Mouse (Mus musculus) midbrain, embryonic 15.5 days (tissue): ENCODE measurements around the gene Hist1h1e. TPM values are rescaled to one million over a fixed set of nuclear protein-coding genes. Genes with fewer than 3 reads are reported as not detected.
A peak's percentile ranks its signal among the peaks of the same experiment; 100 is the strongest.
"Not testable (repeated sequence)": the region's sequence is repeated elsewhere in the genome, so short reads cannot be mapped to it uniquely, and the experiment has no call there.

ENCODE experiments used
- ATAC-seq: fragments of 200-750 bp; cut with Nextera tagmentation; replicated peaks from 2 replicates; pipeline ENCODE4 v1.8.0; 2017; ENCODE audit warnings: moderate TSS enrichment
- H3K27ac ChIP-seq: fragments of 300-500 bp; sonication (generic); 2 replicates; pipeline ENCODE4 v1.5.1; 2015; ENCODE audit warnings: mild to moderate bottlenecking, inconsistent platforms
- H3K27me3 ChIP-seq: fragments of 300-500 bp; sonication (generic); replicated peaks from 2 replicates; pipeline ENCODE4 v1.6.1; 2015; ENCODE audit warnings: inconsistent platforms
- H3K36me3 ChIP-seq: fragments of 300-500 bp; sonication (generic); replicated peaks from 2 replicates; pipeline ENCODE4 v1.6.1; 2015; ENCODE audit warnings: inconsistent platforms
- H3K4me1 ChIP-seq: fragments of 300-500 bp; sonication (generic); 2 replicates; pipeline ENCODE4 v1.6.1; 2015; ENCODE audit warnings: inconsistent platforms
- H3K4me2 ChIP-seq: fragments of 300-500 bp; sonication (generic); 2 replicates; pipeline ENCODE4 v1.6.1; 2015; ENCODE audit warnings: inconsistent platforms, mild to moderate bottlenecking, moderate library complexity
- H3K4me3 ChIP-seq: fragments of 300-500 bp; sonication (generic); 2 replicates; pipeline ENCODE4 v1.5.1; 2015; ENCODE audit warnings: mild to moderate bottlenecking, inconsistent platforms
- H3K9ac ChIP-seq: fragments of 300-500 bp; sonication (generic); 2 replicates; pipeline ENCODE4 v1.6.1; 2015; ENCODE audit warnings: mild to moderate bottlenecking, inconsistent platforms
- H3K9me3 ChIP-seq: fragments of 300-500 bp; sonication (generic); 2 replicates; pipeline ENCODE4 v1.6.1; 2016; ENCODE audit warnings: inconsistent platforms
- WGBS: fragments of 180-500 bp; shearing (Covaris S2); methylation state at CpG from one replicate; pipeline ENCODE4 v1.1.7; 2015; ENCODE audit warnings: mixed read lengths; 5-methylcytosine and 5-hydroxymethylcytosine counted together
- polyA plus RNA-seq: library from polyadenylated mRNA; unstranded; fragments of >200 nt; fragmentation: Nextera tagmentation; extraction: Ambion mirVana; gene quantifications from 2 replicates; pipeline ENCODE4 v1.2.1, GENCODE M21; 2015

Gene Hist1h1e
- polyA plus RNA-seq, 1 experiment from 2014 or later, result 5.5 TPM

DNA sequence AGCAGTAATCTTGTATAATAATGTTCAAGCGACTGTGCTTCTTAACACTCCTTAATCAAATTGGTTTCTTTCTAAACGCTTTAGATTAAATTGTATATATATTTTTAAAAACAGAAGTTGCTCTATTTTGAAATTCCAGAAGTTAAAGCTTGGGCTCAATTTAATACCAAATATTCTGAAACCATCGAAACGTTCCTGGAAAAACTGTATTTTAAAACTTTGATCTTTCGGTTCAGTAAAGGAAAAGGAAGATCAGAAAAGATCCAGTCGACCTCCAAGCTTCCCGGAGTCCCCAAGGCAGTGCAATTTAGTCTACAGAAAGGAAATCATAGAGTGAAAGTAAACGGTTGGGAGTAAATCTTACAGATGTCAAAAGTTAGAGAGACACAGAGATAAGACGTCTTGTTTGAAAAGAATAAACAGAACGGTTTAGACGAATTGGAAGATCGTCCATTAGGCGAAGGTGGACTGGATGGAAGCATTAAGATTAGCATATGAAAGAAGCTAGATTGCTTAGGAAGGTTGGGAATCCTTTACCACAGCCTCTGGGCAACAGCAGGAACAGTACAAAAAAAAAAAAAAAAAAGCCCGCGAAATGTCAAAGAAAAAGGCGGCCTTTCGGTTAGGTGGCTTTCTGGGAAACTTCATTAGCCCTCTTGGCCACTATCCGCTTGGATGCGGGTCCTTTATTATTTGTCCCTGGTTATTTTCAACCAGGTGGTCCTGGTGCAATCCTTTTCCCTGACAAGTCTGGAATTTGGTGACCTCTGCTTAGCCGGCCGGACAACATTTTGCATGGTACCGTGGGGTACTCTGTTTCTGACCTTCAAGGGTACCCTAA, 36.0 kb downstream of the Hist1h1e start:
- H3K9ac ChIP-seq, result peak overlapping the region; percentile 29; the same call in 1 of the 2 replicates
- no peaks in the 10 kb centered on the region for H3K27me3 ChIP-seq
- H3K4me2 ChIP-seq, result peak overlapping the region; percentile 84
- no peaks in the 10 kb centered on the region for H3K9me3 ChIP-seq
- peak overlapping the region; percentile 93 for H3K27ac ChIP-seq
- WGBS, result under 1% methylated on average over 22 of the region's 22 CpGs
- H3K4me3 ChIP-seq, result peak overlapping the region; percentile 52
- peaks cover 37% of the 10 kb centered on the region for H3K4me1 ChIP-seq
- no peak for ATAC-seq
- H3K36me3 ChIP-seq, result no peaks in the 10 kb centered on the region

- Histone ChIP-seq H3K4me1 (peaks cover 42% of the 10 kb centered on the region), H3K4me3 (peak overlapping the region; percentile 52), H3K9ac (peak overlapping the region; percentile 65), H3K4me2 (peak overlapping the region; percentile 84), H3K27ac (peak overlapping the region; percentile 93)
- H3K27me3 ChIP-seq, H3K9me3 ChIP-seq, H3K36me3 ChIP-seq: not testable (repeated sequence)
- ATAC-seq, result peak; percentile 90
- WGBS, result under 1% methylated on average over 36 of the region's 36 CpGs
Observed at GRCm38 (mm10) chr13:23585442-23586098, 36.8 kb downstream of the Hist1h1e start.

- H3K9me3 ChIP-seq, result no peaks in the 10 kb centered on the region
- H3K9ac ChIP-seq, result peak overlapping the region; percentile 65
- no peaks in the 10 kb centered on the region for H3K27me3 ChIP-seq
- H3K27ac ChIP-seq, result peak overlapping the region; percentile 93
- ATAC-seq, result peak; percentile 15; the same call in 1 of the 2 replicates
- H3K4me2 ChIP-seq, result peak overlapping the region; percentile 84
- peak overlapping the region; percentile 52 for H3K4me3 ChIP-seq
- no peaks in the 10 kb centered on the region for H3K36me3 ChIP-seq
- H3K4me1 ChIP-seq, result peaks cover 42% of the 10 kb centered on the region
- under 1% methylated on average over 21 of the region's 21 CpGs for WGBS
Observed at GRCm38 (mm10) chr13:23585029-23585441, 37.3 kb downstream of the Hist1h1e start.

DNA sequence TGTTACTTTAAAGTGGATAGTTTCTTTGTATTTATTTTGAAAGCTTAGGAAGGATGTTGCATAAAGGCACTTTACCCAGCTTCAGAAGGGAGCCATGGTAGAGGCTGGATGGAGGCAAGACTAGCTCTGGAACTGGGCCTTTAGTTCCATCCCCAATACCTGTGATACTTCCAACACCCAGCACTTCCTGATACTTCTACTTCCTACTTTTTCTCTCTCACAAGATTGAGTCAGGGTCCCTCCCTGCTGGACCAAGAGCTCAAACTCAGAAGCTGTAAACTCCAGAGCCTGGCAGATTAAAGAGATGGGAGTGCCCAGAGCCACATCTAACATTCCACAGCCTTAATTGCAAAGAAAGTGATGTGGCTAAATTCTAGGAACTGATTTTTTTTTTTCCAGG, 38.0 kb downstream of the Hist1h1e start:
- Histone ChIP-seq H3K9me3 (no peaks in the 10 kb centered on the region), H3K27ac (peak overlapping the region; percentile 93), H3K9ac (peak overlapping the region; percentile 65; the same call in 1 of the 2 replicates), H3K36me3 (no peaks in the 10 kb centered on the region), H3K4me2 (peak overlapping the region; percentile 84), H3K27me3 (no peaks in the 10 kb centered on the region), H3K4me3 (peak overlapping the region; percentile 52; the same call in 1 of the 2 replicates), H3K4me1 (peaks cover 42% of the 10 kb centered on the region)
- ATAC-seq, result no peak

DNA sequence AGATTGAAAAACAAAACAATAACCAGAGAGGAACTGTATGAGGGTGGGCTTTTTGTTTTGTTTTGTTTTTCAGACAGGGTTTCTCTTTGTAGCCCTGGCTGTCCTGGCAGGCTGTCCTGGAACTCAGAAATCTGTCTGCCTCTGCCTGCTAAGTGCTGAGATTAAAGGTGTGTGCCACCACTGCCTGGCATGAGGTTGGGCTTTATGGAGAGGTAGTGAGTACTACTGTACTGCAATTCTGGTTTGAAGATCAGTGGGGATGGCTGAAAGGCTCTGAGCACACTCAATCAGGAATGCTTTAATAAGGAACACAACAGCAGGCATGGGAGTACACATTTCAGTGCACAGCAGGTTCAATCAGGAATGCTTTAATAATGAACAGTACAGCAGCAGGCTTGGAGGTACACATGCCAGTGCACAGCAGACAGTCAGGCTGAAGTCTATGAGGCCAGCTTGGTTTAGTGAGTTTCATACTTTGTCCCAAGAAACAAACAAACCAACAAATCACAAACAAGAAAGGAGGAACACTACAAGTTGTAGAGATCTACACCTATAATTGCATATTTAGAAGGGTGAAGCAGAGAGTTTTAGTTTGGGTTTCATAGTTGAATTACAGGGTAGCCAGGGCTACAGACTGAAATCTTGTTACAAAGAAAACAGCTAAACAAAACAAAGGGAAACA, 38.8 kb downstream of the Hist1h1e start:
- no peaks in the 10 kb centered on the region for H3K36me3 ChIP-seq
- H3K4me2 ChIP-seq, result no peak overlapping the region
- H3K27ac ChIP-seq, result no peak overlapping the region
- no peak overlapping the region for H3K4me3 ChIP-seq
- H3K9me3 ChIP-seq, result no peaks in the 10 kb centered on the region
- ATAC-seq, result no peak
- no peaks in the 10 kb centered on the region for H3K27me3 ChIP-seq
- H3K4me1 ChIP-seq, result peaks cover 42% of the 10 kb centered on the region
- no peak overlapping the region for H3K9ac ChIP-seq

- ATAC-seq, result no peak
- WGBS, result 5% methylated on average over 6 of the region's 6 CpGs
- peak overlapping the region; percentile 53 for H3K9ac ChIP-seq
Observed at GRCm38 (mm10) chr13:23582219-23583056, 39.9 kb downstream of the Hist1h1e start.

DNA sequence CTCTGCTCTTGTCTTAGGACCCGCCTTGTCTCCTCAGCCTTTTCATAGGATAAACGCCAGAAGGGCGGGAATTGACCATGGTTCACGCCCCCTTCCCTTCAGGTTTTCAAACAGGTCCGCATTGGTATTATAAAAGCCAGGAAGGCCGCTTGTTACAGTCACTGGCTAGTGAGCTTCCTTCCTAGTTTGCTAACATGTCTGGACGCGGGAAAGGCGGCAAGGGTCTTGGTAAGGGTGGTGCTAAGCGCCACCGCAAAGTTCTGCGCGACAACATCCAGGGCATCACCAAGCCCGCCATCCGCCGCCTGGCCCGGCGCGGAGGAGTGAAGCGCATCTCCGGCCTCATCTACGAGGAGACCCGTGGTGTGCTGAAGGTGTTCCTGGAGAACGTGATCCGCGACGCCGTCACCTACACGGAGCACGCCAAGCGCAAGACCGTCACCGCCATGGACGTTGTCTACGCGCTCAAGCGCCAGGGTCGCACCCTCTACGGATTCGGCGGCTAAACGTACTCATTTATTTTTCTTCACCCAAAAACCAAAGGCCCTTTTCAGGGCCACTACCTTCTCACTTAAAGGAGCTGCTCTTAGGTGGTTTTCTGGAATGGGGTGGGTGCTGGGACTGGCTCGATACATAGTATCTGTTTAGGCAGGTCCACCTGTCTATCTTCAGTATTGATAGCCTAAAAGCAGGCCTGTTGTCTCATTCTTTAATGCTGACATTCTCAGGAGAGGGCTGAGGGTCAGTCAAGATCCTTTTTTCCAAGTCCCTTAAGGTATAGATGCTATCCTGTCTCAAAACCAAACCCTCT, 40.7 kb downstream of the Hist1h1e start, which contains the start of gene Hist1h4d:
TSS of gene Hist1h4d (plus strand) at position 191 of the 811 bp plus-strand sequence.
- H3K27me3 ChIP-seq, result no peaks in the 10 kb centered on the region
- under 1% methylated on average over 43 of the region's 43 CpGs for WGBS
- H3K4me2 ChIP-seq, result peak within 1 kb of the TSS; percentile 85
- H3K4me3 ChIP-seq, result peak within 1 kb of the TSS; percentile 48
- no peaks in the 10 kb centered on the region for H3K36me3 ChIP-seq
- H3K9ac ChIP-seq, result peak within 1 kb of the TSS; percentile 53
- ATAC-seq, result peak; percentile 92
- H3K27ac ChIP-seq, result peak within 1 kb of the TSS; percentile 81
- no peaks in the 10 kb centered on the region for H3K9me3 ChIP-seq
- H3K4me1 ChIP-seq, result peaks cover 45% of the 10 kb centered on the region

More at GRCm38 (mm10) chr13:23582219-23583056, 39.9 kb downstream of the Hist1h1e start:
- Histone ChIP-seq H3K4me1 (peaks cover 42% of the 10 kb centered on the region), H3K36me3 (no peaks in the 10 kb centered on the region), H3K27ac (peak overlapping the region; percentile 81), H3K9me3 (no peaks in the 10 kb centered on the region), H3K4me3 (peak overlapping the region; percentile 48), H3K4me2 (peak overlapping the region; percentile 85), H3K27me3 (no peaks in the 10 kb centered on the region)

GRCm38 (mm10) chr13:23577835-23578234, 44.5 kb downstream of the Hist1h1e start:
- no peak overlapping the region for H3K9ac ChIP-seq

DNA sequence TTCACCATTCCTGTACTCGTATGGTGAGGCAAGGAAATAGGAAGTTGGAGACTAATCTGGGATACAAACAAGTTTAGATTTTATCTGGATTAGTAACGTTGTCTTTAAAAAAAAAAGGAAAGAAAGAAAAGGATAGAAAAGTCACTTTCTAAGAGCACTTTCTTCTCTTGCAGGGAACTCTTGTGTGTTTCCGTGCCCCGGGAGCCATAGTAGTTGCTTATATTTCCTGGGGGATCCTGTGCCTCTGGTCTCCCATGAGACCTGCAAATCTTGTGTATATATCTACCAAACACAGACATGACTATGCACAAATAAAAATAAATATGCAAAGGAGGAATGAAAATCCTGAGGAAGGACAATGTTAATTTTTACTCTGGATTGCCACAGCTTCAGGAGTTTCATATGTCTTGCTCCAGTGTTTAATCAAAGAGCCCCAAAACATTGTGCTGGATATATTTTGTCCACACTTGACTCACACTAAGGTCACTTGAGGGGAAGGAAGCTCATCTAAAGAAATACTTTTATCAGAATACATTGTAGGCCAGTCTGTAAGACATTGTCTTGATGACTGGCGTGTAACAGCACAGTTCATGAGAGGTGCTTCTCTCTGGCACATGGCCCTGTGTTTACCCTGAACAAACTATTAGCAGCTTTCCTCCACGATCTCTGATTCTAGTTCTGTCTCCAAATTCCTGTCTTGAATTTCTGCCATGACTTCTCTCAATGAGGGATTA, 45.3 kb downstream of the Hist1h1e start:
- Histone ChIP-seq H3K9me3 (no peaks in the 10 kb centered on the region), H3K4me3 (peak overlapping the region; percentile 41), H3K36me3 (no peaks in the 10 kb centered on the region), H3K4me1 (peaks cover 42% of the 10 kb centered on the region), H3K9ac (0 out of 2 replicates have a peak overlapping the region, but pooled peaks have one; percentile 55), H3K27ac (no peak overlapping the region), H3K4me2 (peak overlapping the region; percentile 75), H3K27me3 (no peaks in the 10 kb centered on the region)
- WGBS, result 47% methylated on average over 6 of the region's 6 CpGs
- ATAC-seq, result no peak

More at GRCm38 (mm10) chr13:23577835-23578234, 44.5 kb downstream of the Hist1h1e start:
- H3K4me3 ChIP-seq, result no peak overlapping the region
- no peaks in the 10 kb centered on the region for H3K36me3 ChIP-seq
- no peak overlapping the region for H3K4me2 ChIP-seq
- H3K9me3 ChIP-seq, result no peaks in the 10 kb centered on the region
- no peak overlapping the region for H3K27ac ChIP-seq
- H3K4me1 ChIP-seq, result peaks cover 42% of the 10 kb centered on the region
- WGBS, result 97% methylated on average over 1 of the region's 1 CpGs
- H3K27me3 ChIP-seq, result no peaks in the 10 kb centered on the region
- no peak for ATAC-seq

- Histone ChIP-seq H3K27me3 (no peaks in the 10 kb centered on the region), H3K4me2 (peak overlapping the region; percentile 75), H3K4me1 (peaks cover 42% of the 10 kb centered on the region), H3K9me3 (no peaks in the 10 kb centered on the region), H3K4me3 (peak overlapping the region; percentile 41), H3K36me3 (no peaks in the 10 kb centered on the region), H3K27ac (peak overlapping the region; percentile 73; the same call in 1 of the 2 replicates), H3K9ac (peak overlapping the region; percentile 55)
- ATAC-seq, result no peak
- WGBS, result 5% methylated on average over 7 of the region's 7 CpGs
Observed at GRCm38 (mm10) chr13:23576351-23576881, 45.9 kb downstream of the Hist1h1e start.
